Mouse (Mus musculus) spleen, postnatal 36 days (tissue): ENCODE data around the gene Ifitm5.

Source experiments
- DNase-seq, 2 experiments: peaks; one replicate each; pipeline ENCODE4 v3.0.0; 2022; ENCODE audit warnings: low spot score in 2 of 2, mixed read lengths in 1 of 2

Ifitm5 gene

GRCm38 (mm10) chr7:140902036-140902875, 47.8 kb downstream of the Ifitm5 start:
- DNase-seq = no peak

DNA sequence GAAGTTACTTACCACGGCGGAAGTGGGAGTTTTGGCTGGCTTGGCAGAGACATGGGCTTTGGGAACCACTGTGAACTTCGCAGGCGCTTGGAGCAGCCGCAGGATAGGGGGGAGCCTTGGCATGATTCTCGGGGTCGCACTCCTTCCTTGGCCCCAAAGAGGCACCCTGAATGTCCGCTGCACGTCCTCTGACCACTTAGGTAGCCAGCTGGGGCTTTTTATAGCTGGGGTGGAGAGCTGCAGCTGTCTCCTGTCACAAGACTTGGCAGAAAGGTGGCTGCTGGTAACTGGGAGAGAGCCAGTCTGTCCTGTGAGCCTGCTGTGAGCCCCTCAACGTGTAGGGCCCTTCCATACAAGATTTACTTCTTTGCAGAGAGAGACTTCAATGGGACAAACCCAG, 49.9 kb downstream of the Ifitm5 start, which contains the start of gene Cox8b:
TSS of gene Cox8b (minus strand) at position 227 of the 400 bp plus-strand sequence.
- DNase-seq = no peak

DNA sequence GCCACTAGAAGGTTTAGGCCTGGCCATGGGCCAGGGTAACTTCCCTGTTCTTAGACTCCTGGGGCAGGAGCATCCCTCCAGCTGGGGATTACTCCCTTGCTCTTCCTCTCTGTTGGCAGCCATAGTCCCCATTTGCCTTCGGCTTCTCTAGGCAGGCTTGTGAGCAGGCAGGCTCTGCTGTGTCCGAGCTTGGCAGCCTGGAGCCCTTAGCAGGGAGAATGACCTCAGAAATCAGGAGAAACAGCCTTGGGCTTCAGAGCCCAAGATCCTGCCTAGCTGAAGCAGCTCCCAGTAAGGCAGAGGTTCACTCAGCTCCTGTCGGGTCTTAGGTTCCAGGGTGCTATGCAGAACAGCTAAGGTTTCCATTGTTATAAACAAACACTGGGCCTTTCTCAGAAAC, 51.0 kb downstream of the Ifitm5 start:
- DNase-seq = no peak
